Mouse (Mus musculus) spleen, adult 18-20 months (tissue): ENCODE results near the gene Hspb6.

Source experiments
- DNase-seq, 2 experiments: peaks; one replicate each; pipeline ENCODE4 v3.0.0; 2022; ENCODE audit warnings: mixed read lengths in 2 of 2

Gene Hspb6

DNA sequence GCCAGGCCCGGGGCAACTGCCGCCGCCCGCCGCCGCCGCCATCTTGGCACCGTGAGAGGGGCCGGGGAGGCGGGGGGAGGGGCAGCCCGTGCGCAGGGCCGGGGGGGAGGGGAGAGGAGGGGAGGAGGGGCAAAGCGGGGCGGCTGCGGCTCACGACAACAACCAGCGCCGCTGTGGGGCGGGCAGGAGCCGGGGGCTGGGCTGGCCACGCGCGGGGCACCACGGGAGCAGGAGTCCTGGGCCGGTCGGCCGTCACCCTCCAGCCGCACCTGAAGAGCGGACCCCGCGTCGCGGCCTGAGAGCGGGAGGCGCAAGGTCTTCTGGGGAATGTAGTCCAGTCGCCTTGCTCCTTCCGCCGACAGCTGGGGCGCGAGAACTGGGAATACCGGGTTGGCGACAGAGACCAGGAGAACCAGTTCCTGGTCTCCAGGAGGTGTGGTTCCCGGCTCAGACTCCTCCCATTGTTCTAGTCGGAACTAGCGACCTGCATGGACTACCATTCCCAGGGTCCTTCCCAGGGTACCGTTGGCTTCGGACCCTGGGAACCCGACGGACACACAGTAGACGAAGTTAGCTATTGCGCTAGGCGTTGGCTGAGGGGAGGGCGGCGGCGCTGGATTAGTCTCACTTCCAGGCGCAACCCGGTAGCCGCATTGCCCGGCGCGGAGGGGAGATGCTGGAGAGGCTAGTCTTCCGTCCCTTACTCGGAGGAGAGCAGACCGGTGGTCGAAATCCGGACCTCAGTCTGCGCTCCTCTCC lies 36.9 kb downstream of the Hspb6 start, which contains the start of gene Kmt2b:
TSS of gene Kmt2b (minus strand) at position 51 of the 759 bp plus-strand sequence.
- DNase-seq: peak; percentile 89 to 95

DNA sequence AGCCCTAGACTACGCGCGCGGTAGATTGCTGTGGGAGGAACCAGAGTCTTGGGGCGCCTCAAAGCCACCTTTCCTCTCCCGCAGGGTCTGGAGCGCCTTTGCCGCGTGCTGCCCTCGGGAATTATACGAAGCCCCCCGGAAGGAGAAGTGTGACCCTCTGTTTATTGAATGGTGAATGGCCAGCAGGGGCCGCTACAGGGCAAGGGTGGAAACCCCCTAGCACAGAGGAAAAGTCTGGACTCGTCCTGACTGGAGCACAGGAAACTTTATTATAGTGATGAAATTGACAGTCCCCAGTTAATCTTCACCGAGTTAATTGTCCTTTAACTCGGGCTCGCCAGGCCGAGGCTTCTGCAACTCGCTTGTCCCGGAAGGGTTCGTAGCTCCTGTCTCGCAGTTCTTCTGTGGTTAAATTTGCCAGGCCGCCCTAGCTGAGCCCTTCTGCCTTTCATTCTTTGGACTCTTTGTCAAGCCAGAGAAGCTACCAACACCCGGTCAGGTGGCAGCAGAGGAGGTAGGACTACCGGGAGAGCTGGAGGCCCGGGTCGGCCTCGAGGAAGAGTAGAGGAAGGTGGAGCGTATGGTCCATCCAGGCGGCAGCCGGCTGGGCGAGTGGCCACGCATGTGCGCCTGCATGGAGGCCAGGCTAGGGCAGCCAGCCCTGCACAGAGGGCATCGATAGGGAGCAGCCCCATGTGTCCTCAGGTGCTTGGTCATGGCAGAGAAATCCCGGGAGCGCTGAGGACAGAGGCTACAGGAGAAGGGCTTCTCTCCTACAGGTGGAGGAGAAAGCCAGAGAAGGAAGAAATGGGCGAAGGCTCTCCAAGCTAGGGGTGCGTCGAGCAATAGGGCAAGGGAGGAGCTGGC lies 37.7 kb downstream of the Hspb6 start:
- peak; percentile 66 to 87 for DNase-seq

DNA sequence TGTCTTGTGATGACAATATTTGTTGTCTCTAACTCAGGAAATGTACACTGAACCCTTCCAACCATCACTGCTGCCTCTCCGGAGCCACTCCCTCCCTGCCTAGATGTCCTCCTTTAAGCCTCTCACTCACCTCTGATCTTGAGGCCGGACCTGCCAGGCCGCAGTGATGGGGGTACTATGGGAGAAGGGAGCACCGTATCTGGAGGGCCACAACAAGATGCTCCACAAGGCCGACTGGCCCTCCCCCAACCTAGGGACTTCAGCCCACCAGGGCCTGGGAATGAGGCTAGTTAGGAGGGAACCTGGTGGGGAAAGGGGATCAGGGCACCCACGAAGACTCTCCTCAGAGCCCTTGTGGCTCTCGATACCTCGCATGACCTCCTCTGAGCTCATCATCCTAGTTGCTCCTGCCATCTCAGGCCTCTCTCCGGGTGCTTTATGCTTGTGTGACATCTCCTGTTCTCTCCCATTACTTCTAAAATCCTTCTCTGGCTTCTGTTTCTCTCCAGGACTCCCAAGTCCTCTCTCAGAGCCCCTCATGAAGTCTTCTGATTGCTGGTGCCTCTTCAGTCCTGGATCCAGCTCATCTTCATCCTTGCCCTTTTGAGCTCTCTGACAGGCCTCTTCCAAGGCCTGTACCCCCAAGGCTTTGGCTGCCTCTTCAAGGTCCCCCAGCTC lies 39.1 kb downstream of the Hspb6 start:
- DNase-seq: no peak

GRCm38 (mm10) chr7:30591605-30591951 lies 39.6 kb downstream of the Hspb6 start:
- no peak for DNase-seq

DNA sequence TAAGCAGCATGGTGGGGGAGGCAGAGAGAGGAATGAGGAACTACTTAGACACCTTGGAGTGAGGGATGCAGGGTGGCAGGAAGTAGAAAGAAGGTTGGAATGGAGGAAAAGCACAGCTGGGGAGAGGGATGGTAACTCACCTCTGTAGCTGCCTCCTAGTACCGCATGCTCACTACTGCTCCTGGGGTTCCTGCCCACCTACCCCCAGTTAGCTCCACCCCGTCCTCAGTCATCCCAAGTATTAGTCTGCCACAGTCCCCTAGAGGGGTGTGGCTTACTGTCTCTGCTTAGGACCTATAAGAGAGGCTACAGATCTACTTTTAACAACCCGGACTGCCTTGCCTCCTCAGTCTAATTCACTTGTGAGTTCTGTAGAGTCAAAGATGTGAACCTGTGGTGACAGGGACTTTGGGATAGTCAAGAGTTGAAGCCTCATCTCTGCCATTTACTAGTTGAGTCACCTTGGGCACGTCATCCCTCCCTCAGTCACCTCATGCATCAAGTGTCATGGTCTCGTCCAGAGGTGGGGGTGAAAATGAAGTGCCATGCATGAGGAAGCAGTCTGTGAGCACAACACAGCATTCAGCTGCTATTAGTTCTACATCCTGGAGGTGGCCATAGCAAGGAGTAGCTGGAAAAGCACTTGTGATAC lies 40.9 kb downstream of the Hspb6 start:
- DNase-seq: no peak

- no peak for DNase-seq
Measured at GRCm38 (mm10) chr7:30593579-30594509, 41.9 kb downstream of the Hspb6 start.

GRCm38 (mm10) chr7:30594510-30595024 lies 42.6 kb downstream of the Hspb6 start:
- DNase-seq: no peak

- DNase-seq: no peak
Measured at GRCm38 (mm10) chr7:30596093-30596492, 44.1 kb downstream of the Hspb6 start.

DNA sequence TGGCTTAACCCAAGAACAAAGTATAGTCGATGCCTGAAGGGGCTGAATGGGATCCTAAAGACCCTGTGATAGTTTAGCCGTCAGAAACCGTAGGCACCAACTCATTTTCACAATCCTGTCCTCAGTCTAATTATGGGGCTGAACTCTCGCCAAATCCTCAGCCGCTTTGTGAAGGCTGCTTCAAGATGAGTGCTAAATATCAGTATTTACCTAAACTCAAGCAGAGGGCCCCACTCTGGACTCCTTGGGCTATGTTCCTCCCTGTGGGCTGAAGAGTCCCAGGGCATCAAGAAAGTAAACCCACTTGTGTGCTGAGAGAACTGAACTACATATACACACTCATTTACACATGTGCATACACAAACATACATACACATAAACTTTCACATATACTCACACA lies 44.8 kb downstream of the Hspb6 start:
- DNase-seq: no peak

GRCm38 (mm10) chr7:30598786-30599185 lies 46.8 kb downstream of the Hspb6 start, which contains the start of gene Zbtb32:
Zbtb32 (minus strand) TSS chr7:30598909.
- no peak for DNase-seq

DNA sequence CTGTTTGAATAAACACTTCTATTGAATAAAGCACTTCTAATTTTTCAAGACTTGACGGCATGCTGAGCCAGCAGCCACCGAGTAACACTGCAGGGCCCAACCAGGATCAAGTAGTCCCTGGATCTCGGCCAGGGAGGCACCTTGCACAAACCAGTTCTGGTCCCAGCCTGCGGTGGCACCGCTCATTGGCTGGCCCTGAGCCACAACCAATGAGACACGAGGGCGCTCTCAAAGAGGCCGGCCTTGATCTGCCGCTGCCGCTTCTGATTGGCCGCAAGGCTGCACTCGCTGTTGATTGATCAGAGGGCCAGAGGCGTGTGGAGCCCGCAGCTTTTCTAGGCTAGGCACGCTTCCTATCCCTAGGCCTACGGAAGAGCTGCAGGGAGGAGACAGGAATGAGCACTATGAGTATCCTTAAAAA lies 48.0 kb downstream of the Hspb6 start:
- peak; percentile 33 to 38 for DNase-seq

DNA sequence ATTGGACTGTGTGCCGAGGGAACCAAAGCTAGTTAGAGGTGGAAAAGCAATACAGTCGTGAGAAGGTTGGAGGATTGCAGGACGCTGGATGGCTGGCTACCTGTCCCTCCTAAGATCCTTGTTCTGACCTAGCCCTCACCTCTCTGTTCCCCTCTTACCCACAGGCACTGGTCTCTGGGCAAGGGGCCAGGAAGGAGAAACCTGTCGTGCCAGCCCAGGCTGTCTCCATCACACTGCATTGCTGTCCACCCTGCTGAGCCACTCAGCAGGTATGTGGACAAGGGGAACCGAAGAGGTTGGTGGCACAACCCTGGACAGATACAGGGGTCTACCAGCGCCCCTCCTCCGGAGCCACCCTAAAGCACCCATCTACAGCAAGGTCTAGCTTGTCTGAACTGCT lies 48.7 kb downstream of the Hspb6 start:
- DNase-seq: no peak

GRCm38 (mm10) chr7:30602583-30602982 lies 50.6 kb downstream of the Hspb6 start:
- DNase-seq: no peak

- DNase-seq: no peak
Measured at GRCm38 (mm10) chr7:30604424-30604823, 52.4 kb downstream of the Hspb6 start.

GRCm38 (mm10) chr7:30604944-30605343 lies 53.0 kb downstream of the Hspb6 start:
- DNase-seq: no peak
